Mouse (Mus musculus) heart, adult 11 months (tissue): ENCODE data around the gene Gm49322.
"Not testable (repeated sequence)": the region's sequence is repeated elsewhere in the genome, so short reads cannot be mapped to it uniquely, and the experiment has no call there.

ENCODE experiments used
- DNase-seq: peaks from one replicate; pipeline ENCODE4 v3.0.0; 2022

The Gm49322 gene

DNA sequence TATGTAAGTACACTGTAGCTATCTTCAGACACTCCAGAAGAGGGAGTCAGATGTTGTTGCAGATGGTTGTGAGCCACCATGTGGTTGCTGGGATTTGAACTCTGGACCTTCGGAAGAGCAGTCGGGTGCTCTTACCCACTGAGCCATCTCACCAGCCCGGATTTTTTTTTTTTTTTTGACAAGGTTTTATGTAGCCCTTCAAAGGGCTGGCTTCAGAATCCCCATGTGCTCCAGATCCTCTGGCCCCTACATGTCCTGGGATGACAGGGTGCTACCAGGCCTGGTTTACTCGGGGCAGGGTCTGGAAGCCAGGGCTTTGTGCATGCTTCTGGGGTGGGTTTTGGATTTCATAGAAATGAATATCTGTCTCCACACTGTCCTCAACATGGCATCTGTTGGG, at the start of gene Gm49322:
Gm49322 (plus strand) TSS at position 301 of the 400 bp plus-strand sequence.
- not testable (repeated sequence) for DNase-seq

- peak; percentile 96 for DNase-seq
These were observed 48.4 kb upstream of the Gm49322 start for GRCm38 (mm10) chr10:80557346-80557965.

DNA sequence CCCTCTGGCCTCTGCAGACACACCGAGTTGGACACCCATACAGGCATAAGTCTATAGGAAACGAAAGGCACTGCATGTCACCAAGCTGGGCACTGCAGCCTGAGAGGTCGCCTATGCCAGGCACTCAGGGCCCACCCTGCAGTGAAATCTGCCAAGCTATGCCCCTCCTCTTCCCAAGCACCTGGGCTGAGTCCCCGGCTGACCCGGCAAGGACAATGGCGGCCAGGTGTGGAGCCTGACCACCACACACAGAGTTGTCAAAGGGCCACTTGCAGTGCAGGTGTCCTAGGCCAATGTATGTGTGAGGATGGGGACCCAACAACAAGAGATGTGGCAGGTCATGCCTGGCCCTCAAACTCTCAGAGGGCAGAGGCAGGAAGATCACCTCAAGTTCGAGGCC, 46.4 kb upstream of the Gm49322 start:
- DNase-seq: no peak

DNA sequence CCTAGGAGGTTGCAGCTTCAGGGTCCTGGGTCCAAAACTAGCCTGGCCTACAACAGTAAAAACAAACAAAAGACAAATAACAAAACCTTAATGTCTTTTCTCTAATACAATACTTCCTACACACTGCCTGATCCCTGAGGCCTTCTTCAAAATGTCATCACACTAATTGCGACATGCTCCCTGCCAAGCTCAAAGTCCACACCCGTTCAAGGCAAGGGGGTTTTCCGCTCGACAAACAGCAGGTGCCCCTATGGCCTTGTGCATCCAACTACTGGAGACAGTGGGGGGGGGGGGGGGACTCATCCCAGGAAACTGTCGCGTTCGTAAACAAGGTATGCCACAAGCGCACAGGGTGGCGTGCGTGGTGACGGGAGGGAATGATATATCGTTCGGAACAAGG, 45.2 kb upstream of the Gm49322 start:
- no peak for DNase-seq

DNA sequence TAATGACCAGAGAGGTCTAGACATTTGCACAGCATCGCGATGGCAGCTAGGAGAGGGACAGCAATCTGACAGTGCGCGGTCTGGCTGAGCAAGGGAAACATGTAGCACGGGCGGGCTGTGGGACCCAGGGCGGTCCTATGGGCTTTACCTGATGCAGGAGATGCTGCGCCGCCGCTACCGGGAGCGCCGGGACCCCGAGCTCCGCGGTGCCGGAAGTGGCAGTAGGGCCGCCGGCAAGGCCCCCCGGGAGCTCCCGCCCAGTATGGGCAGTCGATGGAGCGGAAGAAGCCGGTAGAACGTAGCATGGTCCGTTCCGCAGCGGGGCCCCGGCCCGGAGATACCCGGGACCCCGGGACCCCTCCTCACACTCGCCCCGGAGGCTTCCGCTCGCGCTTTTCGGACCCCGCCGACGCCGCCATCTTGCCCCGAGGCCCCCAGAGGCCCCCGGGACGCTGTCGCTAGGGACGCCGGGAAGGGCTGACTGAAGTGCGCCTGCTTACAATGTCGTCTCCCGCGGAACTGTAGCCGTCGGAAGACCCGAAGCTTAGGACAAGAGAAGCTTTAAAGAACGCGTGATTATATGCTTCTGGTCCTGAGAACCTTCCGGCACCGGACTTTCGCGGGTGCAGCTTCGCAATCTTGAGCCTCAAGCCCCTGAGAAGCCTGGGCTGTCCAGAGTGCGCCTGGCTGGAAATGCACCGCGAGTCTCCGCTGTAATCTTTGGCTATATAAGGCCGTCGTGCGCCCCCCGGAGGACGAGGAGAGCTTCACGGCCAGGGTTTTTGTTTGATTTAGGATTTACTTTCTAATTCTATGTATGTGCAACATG, 44.5 kb upstream of the Gm49322 start, which contains the start of gene Rexo1:
Rexo1 (minus strand) TSS at position 445 of the 829 bp plus-strand sequence.
- DNase-seq: peak; percentile 99

- DNase-seq: peak; percentile 97
These were observed 39.3 kb upstream of the Gm49322 start for GRCm38 (mm10) chr10:80566375-80567092.

GRCm38 (mm10) chr10:80568876-80569275, 36.9 kb upstream of the Gm49322 start:
- DNase-seq: no peak

DNA sequence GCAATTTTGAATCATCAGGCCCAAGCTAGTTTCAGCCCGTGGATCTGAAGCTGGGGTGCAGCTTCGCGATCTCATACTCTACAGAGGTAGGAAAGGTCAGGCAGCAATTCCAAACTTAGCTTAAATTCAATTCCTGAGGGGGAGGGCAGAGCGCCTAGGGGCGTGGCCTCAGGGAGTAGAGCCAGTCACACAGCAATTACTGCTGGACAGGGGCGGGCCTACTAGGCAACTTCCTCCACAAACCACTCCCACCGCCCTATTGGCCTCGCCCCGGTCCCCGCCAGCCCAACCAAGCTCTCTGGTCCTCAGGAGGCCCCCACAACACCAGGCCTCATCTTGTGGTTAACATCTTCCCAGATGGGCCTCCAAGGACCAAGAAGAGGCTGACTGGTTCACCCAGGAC, 36.2 kb upstream of the Gm49322 start:
- peak; percentile 98 for DNase-seq

DNA sequence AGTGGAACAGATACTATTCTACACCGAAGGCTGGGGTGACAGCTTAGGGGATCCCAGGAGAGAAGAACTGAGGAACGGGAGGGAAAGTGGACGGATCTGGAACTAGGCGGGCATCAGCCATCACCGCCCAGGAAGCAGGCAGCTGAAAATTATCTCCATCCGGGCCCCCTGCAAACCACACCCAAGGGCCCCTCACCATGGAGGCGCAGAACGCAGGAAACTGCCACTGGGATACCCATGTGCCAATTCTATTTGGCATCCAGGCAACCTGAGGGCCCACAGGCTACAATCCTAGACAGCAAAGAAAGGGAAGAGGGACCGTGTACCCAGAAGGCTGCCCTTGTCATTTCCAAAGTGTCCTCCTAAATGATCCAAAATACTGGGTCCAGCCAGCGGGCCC, 35.4 kb upstream of the Gm49322 start:
- DNase-seq: no peak

- peak; percentile 93 for DNase-seq
These were observed 34.7 kb upstream of the Gm49322 start for GRCm38 (mm10) chr10:80570871-80571836.

- no peak for DNase-seq
These were observed 33.3 kb upstream of the Gm49322 start for GRCm38 (mm10) chr10:80572477-80572876.

- peak; percentile 92 for DNase-seq
These were observed 31.9 kb upstream of the Gm49322 start for GRCm38 (mm10) chr10:80573944-80574343.

DNA sequence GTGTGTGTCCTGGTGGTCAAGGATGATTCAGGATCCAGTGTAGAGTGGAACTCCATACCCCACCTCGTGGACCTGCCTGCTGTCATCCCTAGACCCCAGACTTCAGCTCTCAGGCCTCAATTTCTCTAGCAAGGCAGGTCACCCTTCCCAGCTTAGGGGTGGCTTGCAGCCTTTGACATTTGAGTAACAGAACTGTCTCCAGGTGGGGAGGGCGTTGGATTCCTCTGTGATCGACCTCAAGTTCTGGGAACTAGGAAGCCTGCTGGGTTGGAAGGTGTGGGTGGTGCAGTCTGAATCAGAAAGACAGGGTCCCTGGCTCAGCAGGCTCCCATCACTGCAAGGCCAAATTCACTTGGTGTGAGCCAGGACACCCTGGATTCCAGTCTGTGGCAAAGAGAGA, 30.9 kb upstream of the Gm49322 start:
- DNase-seq: peak; percentile 92

DNA sequence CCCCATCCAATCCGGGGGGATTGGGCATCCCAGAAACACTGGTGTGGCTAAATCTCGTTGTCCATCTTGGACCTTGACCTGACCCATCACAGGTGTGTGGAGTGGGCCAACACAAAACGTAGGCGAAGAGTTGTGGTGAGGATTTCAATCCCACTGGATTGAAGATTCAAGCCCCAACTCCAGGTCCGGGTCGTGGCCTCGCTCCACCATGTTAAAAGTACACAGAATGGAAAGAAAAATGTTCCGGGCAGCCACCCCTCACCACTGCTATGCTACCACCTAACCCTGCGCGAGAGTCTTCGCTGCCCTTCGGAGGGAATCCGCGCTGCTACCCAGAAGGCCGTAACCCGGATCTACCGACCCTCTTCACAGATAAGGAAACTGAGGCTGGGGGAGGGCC, 29.9 kb upstream of the Gm49322 start:
- no peak for DNase-seq

GRCm38 (mm10) chr10:80576351-80577194, 29.2 kb upstream of the Gm49322 start:
- DNase-seq: peak; percentile 98

DNA sequence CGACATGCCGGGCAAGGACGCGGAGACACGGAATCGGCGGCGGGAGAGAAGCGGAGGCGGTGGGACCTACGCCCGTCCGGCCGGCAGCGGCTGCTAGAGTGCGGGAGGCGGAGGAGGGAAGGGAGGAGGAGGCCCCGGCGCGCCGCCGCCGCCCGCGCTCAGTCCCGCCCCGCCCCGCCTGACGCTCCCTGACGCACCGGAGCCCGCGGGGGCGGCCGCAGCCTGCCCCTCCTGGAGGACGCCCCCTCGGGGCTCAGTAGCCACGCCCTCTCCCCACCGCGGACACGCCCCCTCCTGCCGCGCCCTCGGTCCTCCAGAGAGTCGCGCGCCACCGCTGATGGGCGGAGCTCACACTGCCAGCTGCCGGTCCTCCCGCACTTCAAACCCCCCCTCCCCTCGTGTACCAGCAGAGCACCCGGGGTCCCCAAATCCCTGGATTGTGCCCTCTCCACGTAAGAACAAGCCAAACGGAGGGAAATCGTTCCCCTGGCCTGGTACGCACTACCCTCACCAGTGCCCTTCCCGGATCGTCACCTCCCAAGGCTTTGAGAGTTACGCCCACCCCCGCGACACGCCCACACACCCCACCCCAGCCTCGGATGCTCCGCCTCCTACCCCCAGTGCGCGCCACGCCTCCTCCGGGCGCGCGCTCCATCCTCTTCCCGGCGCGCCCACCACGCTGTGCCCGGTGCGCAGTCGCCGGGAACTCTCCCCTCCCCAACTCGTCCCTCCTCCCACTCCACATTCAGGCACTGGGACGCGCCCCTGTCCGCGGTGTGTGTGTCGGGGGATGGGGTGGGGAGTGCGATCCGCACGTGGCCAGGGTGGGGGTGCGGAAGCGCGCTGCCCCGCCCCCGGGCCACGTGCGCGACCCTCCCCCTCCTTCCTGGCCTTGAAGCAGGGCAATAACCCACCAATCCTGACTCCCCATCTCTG, 28.4 kb upstream of the Gm49322 start, which contains the start of gene Klf16:
Klf16 (minus strand) TSS at position 127 of the 936 bp plus-strand sequence.
- DNase-seq: peak; percentile 100

DNA sequence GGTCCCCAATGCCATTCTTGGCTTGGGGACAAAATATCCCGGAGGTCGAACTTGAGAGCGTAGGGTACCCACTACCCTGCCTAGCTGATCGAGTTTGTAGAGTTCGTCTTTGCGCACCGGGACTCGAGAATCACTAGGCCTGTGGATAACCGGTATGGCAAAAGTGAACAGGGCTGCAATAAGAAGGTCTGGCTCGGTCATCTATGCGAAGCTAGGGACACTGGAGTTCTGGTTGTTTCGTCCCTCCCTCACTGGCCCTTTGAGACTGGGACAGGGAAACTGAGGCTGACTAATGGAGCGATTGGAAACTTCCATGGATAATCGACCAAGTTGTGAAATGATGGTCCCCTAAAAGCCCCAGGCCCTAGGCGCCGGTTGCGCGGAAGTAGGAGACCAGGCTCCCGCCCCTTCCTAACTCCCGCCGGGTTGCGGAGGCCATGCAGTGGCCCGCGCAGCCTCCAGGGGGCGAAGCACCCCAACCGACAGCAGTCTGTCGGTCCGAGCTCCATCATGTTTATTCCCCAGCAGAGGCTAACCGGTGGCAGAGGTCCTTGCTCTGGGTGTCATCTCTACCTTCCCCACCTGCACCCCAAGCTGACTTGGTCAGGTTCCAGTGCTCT, 27.6 kb upstream of the Gm49322 start:
- DNase-seq: peak; percentile 99

- DNase-seq: peak; percentile 97
These were observed 26.9 kb upstream of the Gm49322 start for GRCm38 (mm10) chr10:80578911-80579310.

DNA sequence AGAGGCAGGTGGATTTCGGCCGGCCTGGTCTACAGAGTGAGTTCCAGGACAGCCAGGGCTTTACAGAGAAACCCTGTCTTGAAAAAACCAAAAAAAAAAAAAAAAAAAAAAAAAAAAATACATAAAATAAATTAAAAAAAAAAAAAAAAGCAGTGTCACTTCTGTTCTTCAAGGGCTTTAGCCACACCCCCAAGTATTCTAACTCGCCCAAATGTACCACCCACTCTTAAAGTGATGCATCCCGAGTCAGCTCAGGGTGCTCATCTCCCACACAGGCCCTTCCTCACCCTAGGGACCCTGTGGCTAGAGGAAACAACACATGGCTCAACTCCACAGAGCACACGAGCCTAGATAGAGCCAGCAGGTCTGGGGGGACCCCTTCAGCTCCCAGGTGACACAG, 22.8 kb upstream of the Gm49322 start:
- DNase-seq: no peak
